Mouse (Mus musculus): ENCODE results near the gene Eqtn. TPM values are rescaled to one million over a fixed set of nuclear protein-coding genes. Genes with fewer than 3 reads are reported as not detected.

The Eqtn gene
- under 1 TPM; 0.60 to 0.65 TPM for polyA plus RNA-seq (2017; shearing (Covaris generic))

- no peak for ATAC-seq
Observed at GRCm38 (mm10) chr4:94928743-94929142, at the start of gene Eqtn. Eqtn (minus strand) TSS chr4:94928843.

GRCm38 (mm10) chr4:94973321-94973720, 44.7 kb upstream of the Eqtn start:
- ATAC-seq = no peak

- no peak for ATAC-seq
Observed at GRCm38 (mm10) chr4:94952773-94953172, 24.1 kb upstream of the Eqtn start.

- ATAC-seq = no peak
Observed at GRCm38 (mm10) chr4:94941221-94941855, 12.7 kb upstream of the Eqtn start.

GRCm38 (mm10) chr4:94901780-94902179, 26.9 kb downstream of the Eqtn start:
- ATAC-seq = no peak

- ATAC-seq = no peak
Observed at GRCm38 (mm10) chr4:94900744-94901143, 27.9 kb downstream of the Eqtn start.

Other genes starting within 250 kb of the Eqtn start
- not detected for gene Tek, start 189.6 kb downstream of the Eqtn start, polyA plus RNA-seq (2017; shearing (Covaris generic))
- 100 to 1,000 TPM in 1 of 2 experiments, 10 to 100 TPM in 1; 94.6 to 130 TPM for gene Mysm1, start 50.3 kb upstream of the Eqtn start, polyA plus RNA-seq (2017; shearing (Covaris generic))
- gene Jun, start 123.4 kb upstream of the Eqtn start, polyA plus RNA-seq (2017; shearing (Covaris generic)) = 10 to 100 TPM; 19.7 to 31.0 TPM

Data from CD4-positive, CD25-positive, alpha-beta regulatory T cell, adult 4 months (primary cell).